Mouse (Mus musculus): ENCODE measurements around the gene Tigd4.
"Not testable (repeated sequence)": the region's sequence is repeated elsewhere in the genome, so short reads cannot be mapped to it uniquely, and the experiment has no call there.

Tigd4 gene

DNA sequence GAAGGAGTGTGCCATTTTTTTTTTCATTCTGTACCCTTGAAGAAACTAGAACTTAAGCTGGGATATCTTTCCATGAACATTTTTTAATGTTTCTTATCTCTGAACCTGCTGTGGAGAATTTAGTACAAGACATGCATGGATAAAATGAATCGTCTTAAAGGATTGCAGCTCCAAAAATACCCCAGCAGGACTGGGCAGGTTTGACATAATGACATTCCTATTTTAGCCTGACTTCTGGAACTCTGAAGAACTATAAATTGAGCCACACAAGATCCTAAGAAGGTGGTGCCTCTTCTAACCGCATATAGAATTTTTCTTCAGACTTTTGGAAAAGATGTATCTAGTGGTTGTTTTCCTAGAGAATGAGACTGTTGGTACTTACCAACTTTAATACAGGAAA lies at the start of gene Tigd4:
TSS of gene Tigd4 (plus strand) at position 301 of the 400 bp plus-strand sequence.
- no peak for DNase-seq (ENCODE audit: low read depth, low spot score)

DNA sequence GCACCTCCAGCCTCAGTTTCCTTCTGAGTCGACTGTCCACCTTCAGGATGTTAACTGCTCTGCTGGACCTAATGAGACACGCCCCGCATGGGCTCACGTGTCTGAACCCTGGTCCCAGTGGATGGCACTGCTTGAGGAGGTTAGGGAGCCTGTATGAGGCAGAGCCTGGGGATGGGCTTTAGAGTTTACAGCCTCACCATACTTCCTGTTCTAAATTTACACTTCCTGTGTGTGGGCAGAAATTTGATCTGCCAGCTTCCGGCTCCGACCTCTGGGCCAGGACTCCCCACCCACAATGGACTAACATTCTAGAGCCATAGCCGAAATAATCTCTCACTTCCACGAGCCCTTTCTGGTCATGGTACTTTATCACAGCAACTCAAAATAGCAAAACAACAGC lies 46.2 kb upstream of the Tigd4 start:
- peak; percentile 34 for DNase-seq (ENCODE audit: low read depth, low spot score)

DNA sequence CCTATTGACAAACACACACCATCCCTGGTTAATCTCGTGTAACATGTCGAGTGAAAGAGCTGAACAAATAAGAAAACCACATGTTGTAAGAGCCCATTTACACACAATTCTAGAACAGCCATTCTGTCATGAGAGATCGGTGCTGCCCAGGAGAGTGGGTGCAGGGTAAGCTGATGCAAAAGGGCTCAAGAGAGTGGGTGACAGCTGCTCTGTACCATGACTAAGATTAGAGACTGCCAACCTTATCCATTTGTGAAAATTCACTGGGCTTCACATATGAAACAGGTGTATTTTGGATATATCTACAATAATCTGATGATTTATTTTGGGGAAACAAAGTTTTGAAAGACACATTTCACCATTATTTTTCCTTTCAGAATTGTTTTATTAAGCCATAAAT lies 37.6 kb upstream of the Tigd4 start:
- no peak for DNase-seq (ENCODE audit: low read depth, low spot score)

DNA sequence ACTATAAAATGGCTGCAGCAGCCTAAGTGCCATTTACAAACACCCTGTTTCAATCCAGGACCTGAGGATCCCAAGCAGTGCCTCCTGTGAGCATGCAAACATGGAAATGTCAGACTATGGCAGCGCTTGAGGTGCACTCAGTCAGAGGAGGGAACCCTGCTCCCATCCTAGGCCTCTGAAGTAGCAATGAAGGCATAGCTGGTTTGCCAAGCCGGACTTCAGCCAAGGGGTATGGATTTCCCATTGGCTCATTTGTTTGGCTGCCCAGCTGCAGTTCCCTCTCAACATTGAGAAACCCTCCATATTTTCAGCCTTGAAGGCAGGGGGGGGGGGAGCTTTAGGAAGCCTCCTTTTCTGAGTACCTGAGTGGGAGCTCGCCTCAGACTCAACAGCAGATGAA lies 35.1 kb upstream of the Tigd4 start:
- no peak for DNase-seq (ENCODE audit: low read depth, low spot score)

DNA sequence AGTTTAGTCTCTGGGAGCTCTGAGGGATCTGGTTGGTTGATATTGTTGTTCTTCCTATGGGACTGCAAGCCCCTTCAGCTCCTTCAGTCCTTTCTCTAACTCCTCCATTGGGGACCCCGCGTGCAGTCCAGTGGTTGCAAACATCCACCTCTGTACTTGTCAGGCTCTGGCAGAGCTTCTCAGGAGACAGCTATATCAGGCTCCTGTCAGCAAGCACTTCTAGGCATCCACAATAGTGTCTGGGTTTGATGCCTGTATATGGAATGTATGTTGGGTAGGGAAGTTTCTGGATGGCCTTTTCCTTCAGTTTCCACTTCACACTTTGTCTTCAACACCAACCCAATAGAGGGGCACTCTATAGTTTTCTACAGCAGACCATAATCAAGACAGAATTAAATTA lies 30.5 kb upstream of the Tigd4 start:
- not testable (repeated sequence) for DNase-seq (ENCODE audit: low read depth, low spot score)

DNA sequence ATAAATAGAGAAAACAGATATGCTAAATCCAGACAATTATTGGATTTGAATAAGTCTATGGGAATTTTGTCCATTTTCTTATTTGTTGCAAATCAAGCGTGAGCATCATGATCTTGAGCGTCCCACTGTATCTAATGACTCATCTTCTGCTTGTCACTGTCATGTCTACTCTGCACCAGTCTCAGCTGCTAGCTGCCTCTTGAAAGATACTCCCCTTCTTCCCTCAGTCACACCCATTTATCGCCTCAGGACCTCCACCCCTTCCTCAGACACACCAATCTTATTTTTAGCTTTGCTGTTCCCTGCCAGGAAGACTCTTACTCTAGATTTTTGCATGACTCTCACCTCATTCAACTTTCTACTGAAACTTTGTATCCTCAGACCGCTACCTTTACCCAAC lies 30.0 kb upstream of the Tigd4 start:
- no peak for DNase-seq (ENCODE audit: low read depth, low spot score)

DNA sequence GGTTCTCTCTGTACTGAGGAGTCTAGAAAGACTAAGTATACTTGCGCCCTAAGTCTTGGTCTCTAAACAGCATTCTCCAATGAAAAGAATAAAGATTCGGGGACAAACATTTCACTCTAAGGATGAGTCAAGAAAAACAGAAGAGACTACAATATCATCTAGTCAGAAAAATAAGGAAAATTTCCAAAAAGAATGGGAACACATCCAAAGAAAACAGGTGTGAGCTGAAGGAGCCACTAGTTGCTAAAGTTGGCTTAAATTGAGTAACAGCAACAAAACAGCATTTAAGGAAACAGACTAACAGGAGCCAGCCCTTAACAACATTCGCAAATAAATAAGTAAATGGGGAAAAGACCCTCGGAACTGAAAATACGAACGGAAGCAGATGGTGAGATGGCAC lies 24.8 kb upstream of the Tigd4 start:
- no peak for DNase-seq (ENCODE audit: low read depth, low spot score)

DNA sequence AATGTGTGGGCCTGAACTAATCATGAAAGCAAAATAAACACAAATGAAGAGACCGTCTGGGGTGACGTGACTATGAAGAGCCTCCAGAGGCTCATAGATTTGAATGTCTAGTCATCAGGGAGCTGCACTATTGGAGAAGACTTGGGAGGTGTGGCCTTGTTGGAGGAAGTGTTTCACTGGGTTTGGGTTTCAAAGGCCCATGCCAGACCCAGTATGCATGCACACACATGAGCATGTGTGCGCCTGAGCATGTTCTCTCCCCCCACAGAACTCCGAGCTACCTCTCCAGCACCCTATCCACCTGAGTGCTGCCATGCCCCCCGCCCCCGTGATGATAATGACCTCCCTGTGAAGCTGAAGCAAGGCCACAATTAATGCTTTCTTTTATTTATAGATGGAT lies 23.8 kb upstream of the Tigd4 start:
- DNase-seq (ENCODE audit: low read depth, low spot score) = peak; percentile 54

DNA sequence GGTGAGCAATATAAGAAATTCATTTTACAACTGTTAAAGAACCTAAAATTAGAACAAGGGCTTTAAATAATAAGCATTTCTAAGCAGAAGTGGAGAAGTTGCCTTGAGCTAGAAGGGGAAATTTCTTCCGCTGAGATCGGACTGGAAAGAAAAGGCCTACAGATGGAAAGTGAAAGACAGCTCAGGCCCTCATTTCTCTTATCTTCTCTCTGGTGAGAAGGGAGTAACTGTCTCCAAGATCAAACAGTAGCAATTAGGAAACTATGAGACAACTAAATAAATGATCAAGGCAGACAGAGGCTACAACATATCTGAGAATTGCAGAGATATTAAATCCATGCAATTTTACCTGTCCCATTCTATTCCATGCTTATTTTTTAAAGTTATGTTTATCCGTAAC lies 22.9 kb upstream of the Tigd4 start:
- DNase-seq (ENCODE audit: low read depth, low spot score) = peak; percentile 47

DNA sequence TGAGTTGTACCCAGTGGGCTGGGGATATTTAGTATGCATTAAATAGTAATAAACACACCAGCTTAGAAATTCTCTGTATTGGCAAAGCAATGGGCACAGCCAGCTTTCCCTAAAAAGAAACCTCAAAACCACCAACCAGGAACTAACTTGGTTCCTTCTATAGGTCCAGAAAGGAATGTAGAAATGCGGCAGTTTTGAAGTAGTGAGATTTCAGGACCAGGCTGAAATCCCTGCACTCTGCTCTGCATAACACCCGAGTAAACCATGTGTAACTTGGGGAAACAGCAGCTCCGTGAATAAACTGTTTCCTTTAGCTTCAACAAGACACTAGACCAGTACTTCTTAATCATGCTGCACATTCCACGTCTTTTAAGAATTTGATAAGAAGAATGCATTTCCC lies 12.7 kb upstream of the Tigd4 start:
- DNase-seq (ENCODE audit: low read depth, low spot score) = no peak

DNA sequence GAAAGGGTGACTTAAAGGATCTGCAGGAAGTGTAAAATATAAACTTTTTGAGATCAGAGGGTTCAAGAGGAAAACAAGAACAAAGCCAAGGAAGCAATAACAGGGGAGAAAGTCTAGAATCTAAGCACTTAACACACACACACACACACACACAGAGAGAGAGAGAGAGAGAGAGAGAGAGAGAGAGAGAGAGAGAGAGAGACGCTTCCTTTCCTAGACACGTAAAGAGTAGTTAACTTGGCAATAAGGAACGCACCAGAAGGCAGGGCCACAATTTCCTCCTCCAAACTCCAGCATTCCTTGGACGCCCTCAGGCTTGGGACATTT lies 11.7 kb upstream of the Tigd4 start:
- peak; percentile 44 for DNase-seq (ENCODE audit: low read depth, low spot score)

DNA sequence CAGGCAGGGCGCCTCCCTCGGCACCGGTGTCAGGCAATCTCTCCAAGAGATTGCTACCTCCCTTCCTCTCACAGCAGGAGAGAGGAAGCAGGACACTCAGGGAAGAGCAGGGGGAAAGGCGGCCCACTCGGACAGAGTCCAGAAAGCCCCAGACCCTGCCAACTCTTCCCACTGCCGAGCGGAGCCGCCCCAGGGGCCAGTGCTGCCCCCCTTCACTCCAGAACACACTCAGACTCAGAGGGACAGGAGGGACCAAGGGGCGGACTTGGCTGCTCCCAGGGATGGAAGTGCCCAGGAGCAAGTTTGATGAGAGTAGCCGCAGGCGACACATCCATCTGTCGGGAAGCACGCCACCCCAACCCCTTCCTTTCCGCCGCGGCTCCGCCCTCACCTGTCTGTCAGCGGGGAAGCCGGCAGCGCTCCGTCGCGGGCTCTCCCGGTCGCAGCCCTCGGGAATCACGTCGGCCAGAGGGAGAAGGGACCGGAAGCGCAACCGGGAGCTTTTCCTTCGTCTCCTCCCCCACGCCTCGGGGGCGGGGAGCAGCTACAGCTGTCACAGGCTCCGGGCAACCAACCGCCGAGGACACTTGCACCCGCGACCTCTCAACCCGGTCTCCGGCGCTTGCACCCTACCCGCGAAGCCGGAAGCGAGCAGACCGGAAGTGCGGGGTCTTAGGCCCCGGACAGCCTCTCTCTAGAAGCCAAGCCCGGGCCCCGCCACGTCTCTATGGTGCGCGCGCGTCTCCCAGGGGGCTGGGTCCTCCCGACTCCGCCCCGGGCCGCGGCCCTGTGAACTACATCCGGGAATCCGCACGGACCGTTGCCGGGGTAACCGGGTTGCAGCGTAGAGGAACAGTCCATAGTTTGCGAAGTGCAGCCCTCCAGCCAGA lies 11.1 kb upstream of the Tigd4 start, which contains the start of gene Arfip1:
TSS of gene Arfip1 (minus strand) at position 603 of the 890 bp plus-strand sequence.
- DNase-seq (ENCODE audit: low read depth, low spot score) = peak; percentile 94

DNA sequence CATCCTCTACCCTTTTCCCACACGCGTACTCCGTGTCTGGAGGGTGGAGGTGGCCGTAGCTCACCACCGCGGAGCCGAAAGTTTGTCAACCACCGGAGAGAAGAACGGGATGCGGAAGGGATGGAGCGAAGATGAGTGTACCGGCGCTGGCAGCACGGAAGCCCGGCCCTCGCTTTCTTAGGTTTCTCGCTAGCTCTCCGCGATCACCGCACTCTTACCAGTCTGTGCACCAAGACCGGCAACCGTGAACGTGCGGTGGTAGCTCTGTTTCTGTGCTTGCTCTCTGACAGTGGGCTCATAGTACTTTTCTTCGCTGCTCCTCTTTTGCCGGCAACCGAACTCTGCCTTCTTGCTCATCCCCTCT lies 10.5 kb upstream of the Tigd4 start:
- DNase-seq (ENCODE audit: low read depth, low spot score) = no peak

DNA sequence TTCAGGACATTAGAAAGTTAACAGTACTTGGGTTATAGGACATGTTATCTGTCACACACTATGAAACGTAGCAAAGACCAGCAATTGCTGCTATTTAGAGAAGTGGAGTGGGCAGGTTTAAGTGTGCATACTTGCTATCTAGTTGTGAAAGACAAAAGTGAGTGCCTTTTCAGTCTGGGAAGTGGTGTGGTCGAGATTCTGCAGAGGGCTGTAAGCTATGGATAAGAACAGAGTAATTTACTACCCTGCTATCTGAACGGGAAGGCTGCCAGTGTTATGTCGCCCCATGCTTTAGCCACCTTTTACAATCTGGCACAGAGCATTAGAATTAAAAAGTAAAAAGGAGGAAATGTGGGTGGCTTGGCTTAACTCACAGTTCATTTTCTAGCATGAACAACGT lies 6.6 kb upstream of the Tigd4 start:
- no peak for DNase-seq (ENCODE audit: low read depth, low spot score)

DNA sequence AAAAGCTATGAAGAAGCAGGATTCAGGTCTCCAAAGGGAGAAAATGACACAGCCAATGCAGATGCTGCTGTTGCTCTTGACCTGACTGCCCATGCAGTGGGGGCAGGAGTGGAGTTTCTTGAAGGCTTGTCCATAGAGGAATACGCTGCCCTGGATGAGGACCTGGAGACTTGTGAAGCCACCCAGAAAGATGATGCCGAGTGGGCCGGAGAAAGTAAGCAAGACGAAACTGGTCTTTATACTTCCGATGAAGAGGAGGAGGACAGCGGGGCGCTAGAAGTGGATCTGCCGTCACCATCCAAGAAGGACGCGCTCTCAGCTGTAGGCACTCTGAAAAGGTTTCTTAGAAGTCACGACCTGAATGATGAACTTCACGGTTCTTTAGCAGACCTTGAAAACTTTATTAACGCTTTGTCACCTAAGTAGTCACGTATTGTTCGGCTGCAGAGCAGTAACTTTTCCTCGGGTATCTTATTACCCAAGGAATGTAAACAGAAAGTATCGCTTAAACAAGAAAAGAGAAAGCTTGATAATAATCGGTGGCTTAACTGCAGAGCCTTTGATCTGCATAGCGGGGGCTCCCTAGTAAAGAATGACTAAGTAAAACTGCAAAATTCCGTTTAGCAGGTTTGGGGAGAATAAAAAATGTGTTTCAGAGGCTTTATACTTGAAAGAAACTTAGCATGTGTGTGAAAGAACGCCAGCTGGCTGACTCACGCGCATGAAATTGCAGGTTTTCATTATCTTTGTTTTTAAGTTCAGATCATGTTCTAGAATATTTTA lies 1.7 kb downstream of the Tigd4 start:
- peak; percentile 25 for DNase-seq (ENCODE audit: low read depth, low spot score)

DNA sequence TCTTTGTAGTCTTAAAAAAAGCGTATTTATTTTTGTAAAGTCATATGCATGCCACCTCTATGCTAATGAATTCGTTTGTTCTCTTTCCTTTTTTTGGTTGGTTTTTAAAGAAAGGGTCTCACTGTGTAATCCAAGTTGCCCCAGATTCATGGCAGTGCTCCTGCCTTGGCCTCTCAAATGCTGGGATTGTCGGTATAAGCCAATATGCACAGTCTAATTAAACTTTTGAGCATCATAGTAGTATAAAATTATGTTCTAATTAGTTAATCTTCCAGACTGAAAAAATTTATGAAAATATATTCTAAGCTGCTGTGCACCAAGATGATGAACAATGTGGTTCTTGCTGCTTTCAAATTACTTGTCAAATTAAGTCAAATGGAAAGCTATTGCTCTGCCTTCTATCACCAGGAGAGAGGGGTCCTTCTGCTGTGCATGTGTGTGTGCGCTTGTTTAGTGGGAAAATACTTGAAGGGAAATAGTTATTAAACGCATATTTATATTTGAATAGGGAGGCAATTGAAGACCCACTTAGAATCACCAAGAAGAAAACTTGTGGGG lies 2.4 kb downstream of the Tigd4 start:
- DNase-seq (ENCODE audit: low read depth, low spot score) = no peak

DNA sequence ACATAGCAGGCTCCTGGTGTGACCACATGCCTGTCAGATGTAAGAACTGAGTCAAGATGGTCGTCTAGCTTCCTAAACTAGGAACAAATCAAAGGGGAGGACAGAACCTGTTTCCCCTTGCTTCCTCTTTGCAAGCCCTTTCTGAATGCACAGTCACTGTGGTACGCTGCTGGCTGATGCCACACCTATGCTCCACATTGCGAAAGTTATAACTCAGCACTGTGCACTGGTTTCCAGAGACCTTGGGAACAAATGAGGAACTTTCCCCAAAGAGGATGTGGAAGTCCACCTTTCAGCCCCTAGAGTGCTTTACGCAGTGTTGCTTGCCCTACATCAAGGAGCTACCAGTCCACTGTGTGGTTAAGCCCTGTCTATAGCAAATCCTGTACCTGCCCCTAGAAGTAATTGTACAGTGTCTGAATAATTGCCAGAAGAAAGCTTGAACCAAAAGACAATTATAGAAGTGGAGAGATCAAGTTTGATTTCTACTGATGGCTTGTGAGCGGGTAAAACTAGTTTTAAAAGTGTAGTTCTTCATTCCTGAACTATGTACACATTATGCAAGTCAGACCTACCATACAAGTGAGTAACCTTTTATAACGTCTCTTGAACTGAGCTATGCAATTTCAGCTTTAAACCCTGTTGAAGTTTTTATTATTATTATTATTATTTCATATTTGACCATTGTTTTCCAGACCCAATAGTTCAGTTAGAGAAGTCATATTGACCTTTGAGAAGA lies 4.8 kb downstream of the Tigd4 start:
- DNase-seq (ENCODE audit: low read depth, low spot score) = no peak

DNA sequence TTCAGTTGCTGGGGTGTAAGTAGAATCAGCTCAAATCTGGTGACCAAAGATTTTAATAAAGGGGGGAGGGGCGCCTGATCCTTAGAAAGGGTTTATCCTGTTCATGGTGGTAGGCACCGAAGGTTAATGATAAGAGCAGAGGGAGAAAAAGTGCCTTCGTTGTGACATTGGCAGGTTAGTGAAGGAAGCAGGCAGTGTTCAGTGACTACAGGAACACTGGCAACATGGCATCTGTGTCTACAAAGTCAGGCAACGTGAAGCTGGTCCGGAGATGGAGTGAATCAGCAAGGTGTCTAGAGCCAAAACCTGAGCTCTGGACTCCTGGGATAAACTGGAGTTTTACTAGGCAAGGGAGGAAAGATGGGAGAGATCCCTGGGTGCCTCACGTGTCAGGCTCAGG lies 5.4 kb downstream of the Tigd4 start:
- DNase-seq (ENCODE audit: low read depth, low spot score) = no peak

DNA sequence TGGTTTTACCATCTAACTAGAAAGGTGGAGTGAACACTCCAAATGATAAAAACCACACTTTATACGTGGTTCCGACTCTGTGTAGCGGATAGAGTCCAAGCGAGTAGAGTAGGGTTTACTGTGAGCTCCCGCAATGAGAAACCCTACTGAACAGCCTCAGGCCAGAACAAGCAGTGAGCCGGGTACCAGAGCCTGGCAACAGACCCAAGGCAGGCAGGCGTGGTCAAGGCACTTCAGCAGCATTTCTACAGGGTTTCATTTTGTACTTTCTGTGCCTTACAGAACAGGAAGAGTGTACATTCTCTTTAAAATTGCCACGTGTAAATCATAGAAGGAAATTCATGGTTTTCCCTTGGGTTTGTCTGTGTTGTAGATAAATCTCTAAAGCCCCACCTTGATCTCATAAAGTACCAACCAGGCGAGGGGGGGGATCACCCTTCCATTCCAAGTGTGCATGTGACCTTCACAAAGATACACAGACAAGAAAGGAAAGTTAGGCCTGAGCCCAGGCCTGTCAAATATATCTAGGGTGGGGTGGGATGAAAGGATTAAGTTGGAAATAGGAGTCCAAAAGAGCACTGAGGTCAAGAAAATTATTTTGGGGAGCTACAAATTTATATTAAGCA lies 8.6 kb downstream of the Tigd4 start:
- DNase-seq (ENCODE audit: low read depth, low spot score) = no peak

DNA sequence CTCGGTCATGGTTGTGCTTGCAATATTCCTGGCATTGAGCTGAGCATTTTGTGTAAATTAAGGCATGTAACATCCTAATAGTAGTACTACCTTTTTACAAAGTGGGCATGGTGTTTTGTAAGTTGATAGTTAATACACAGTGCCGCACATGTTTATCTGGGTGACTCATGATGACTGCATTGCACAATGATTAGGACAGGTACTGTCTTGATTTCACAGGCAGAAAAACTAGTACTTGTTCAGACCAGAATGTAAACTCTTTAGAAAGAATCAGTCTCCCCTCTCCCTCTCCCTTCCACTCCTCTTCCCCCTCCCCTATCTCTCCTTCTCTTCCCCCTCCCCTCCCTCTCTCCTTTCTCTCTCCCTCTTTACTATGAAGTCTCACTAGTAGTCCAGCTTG lies 9.4 kb downstream of the Tigd4 start:
- no peak for DNase-seq (ENCODE audit: low read depth, low spot score)

DNA sequence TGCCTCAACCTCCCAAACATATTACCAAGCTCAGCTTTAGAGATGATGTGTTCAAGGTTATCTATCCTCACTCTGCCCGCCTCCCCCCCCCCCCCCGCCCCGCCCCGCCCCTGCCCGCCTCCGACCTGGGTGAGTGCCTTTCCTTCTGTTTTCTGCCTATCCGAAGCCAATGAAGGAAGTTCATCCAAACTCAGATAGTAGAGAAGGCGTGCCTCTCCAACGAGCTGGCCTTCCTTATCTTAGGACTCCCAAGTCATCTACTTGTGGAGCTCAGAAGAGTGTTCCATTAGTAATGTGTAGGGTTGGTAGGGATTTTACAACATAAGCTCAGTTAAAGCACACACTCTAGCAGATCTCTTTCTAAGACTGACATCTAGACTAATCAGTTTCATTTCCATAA lies 9.8 kb downstream of the Tigd4 start:
- no peak for DNase-seq (ENCODE audit: low read depth, low spot score)

All from CD4-positive, CD25-positive, alpha-beta regulatory T cell, adult 2 months (primary cell).